8 mouse cellular contexts compared by ENCODE assay signal in genomic region chr12:35191698-35192425, GRCm38 (mm10).
DNase-seq lines count a peak whose midpoint lies in the region; ATAC-seq lines count a peak whose summit lies in the region.

No protein-coding gene starts in this region.

- ATAC-seq in forebrain, embryonic 16.5 days = peak; percentile 68
- peak; percentile 19; the same call in 1 of the 2 replicates for ATAC-seq in lung, embryonic 15.5 days (ENCODE audit: borderline replicate concordance, extremely low read depth, low FRiP score, low TSS enrichment)

- H3K4me3 ChIP-seq in forebrain, embryonic 16.5 days (replicated peaks; ENCODE audit: low read length) = no peak overlapping the region; the same call in 1 of the 2 replicates
- H3K4me3 ChIP-seq in lung, embryonic 15.5 days = no peak overlapping the region; the same call in 1 of the 2 replicates

- no peak overlapping the region for H3K9ac ChIP-seq in forebrain, embryonic 16.5 days (replicated peaks; ENCODE audit: low read depth, low read length)
- no peak overlapping the region for H3K9ac ChIP-seq in lung, embryonic 15.5 days

- H3K4me2 ChIP-seq in forebrain, embryonic 16.5 days (ENCODE audit: low read length) = peak overlapping the region; percentile 39
- H3K4me2 ChIP-seq in lung, embryonic 15.5 days = peak overlapping the region; percentile 53

- H3K27me3 ChIP-seq in forebrain, embryonic 16.5 days (replicated peaks; ENCODE audit: control insufficient read depth, insufficient read depth, low read length) = no peaks in the 10 kb centered on the region
- H3K27me3 ChIP-seq in lung, embryonic 15.5 days = no peaks in the 10 kb centered on the region

- intact Hi-C loops in heart, postnatal 36 days (cut with DNase I) = loop anchor here (5.0 kb wide), 1 partner anchor 1805 kb away; no protein-coding TSS in a partner anchor

- peak; percentile 21 for DNase-seq in MEL-GATA-1-ER (ENCODE audit: extremely low read depth, low read depth)
- DNase-seq in cerebellum, adult 11 months = peak; percentile 58
- DNase-seq in heart, postnatal 36 days = peak; percentile 78 to 80
- peak; percentile 35 for DNase-seq in large intestine, adult 2 months (ENCODE audit: low read depth, low spot score)
- peak; percentile 55 for DNase-seq in retina, adult 2 months (ENCODE audit: low read depth, low spot score)
- peak; percentile 67 for DNase-seq in thymus, postnatal 25 days

- H3K27ac ChIP-seq in forebrain, embryonic 16.5 days (ENCODE audit: low read length) = no peak overlapping the region
- no peak overlapping the region for H3K27ac ChIP-seq in lung, embryonic 15.5 days

- no peaks in the 10 kb centered on the region for H3K9me3 ChIP-seq in forebrain, embryonic 16.5 days (ENCODE audit: control insufficient read depth, low read length)
- H3K9me3 ChIP-seq in lung, embryonic 15.5 days = no peaks in the 10 kb centered on the region

- H3K36me3 ChIP-seq in forebrain, embryonic 16.5 days (ENCODE audit: control insufficient read depth, insufficient read depth) = no peaks in the 10 kb centered on the region
- H3K36me3 ChIP-seq in lung, embryonic 15.5 days = no peaks in the 10 kb centered on the region

- WGBS in forebrain, embryonic 16.5 days = 51% methylated on average over 17 of the region's 17 CpGs
- 44% methylated on average over 17 of the region's 17 CpGs for WGBS in large intestine, adult 2 months
- 45% methylated on average over 17 of the region's 17 CpGs for WGBS in lung, embryonic 15.5 days

- no peaks in the 10 kb centered on the region; the same call in 1 of the 2 replicates for H3K4me1 ChIP-seq in forebrain, embryonic 16.5 days (replicated peaks; ENCODE audit: control insufficient read depth, insufficient read depth, low read length)
- H3K4me1 ChIP-seq in lung, embryonic 15.5 days = no peaks in the 10 kb centered on the region

Comparison
In these comparisons a context has a peak if more than half of its experiments do, and no peak if none do; other contexts are left out.
1. DNase-seq: peak in every context shown above with its lines; median percentile 79 in heart, postnatal 36 days; 67 in thymus, postnatal 25 days; 58 in cerebellum, adult 11 months; 55 in retina, adult 2 months; 35 in large intestine, adult 2 months; 21 in MEL-GATA-1-ER.